Mouse (Mus musculus) ES-E14 (cell line): ENCODE results near the gene Foxj2. TPM values are rescaled to one million over a fixed set of nuclear protein-coding genes. Genes with fewer than 3 reads are reported as not detected.

Experiments
- DNase-seq: peaks from one replicate; pipeline ENCODE4 v3.0.0-alpha.2; 2013; ENCODE audit warnings: low read depth, low spot score
- H3K27ac ChIP-seq: 2 replicates; pipeline ENCODE4 v1.5.1; 2012; ENCODE audit warnings: low read depth, mild to moderate bottlenecking, low read length, moderate library complexity, mixed read lengths; ENCODE audit not compliant: poor library complexity, insufficient read depth, severe bottlenecking
- H3K36me3 ChIP-seq: 2 replicates; pipeline ENCODE4 v1.6.1; 2012; ENCODE audit warnings: mild to moderate bottlenecking, low read length, moderate library complexity, mixed read lengths; ENCODE audit not compliant: control insufficient read depth, poor library complexity, insufficient read depth, severe bottlenecking
- H3K4me1 ChIP-seq, 2 experiments: fragments of 150-350 bp in 1 of 2; sonication (generic) in 1 of 2; 2 replicates each; pipeline ENCODE4 v1.6.1; 2012; ENCODE audit warnings: low read length in 2 of 2, mild to moderate bottlenecking in 1 of 2, mixed read lengths in 1 of 2; ENCODE audit not compliant: control insufficient read depth in 2 of 2, insufficient read depth in 2 of 2, poor library complexity in 1 of 2
- H3K4me3 ChIP-seq, 2 experiments: fragments of 150-350 bp in 1 of 2; sonication (generic) in 1 of 2; 2 replicates each; pipeline ENCODE4 v1.5.1; 2012; ENCODE audit warnings: low read length in 2 of 2, low read depth in 1 of 2, mild to moderate bottlenecking in 1 of 2, mixed read lengths in 1 of 2; ENCODE audit not compliant: insufficient read depth in 1 of 2, poor library complexity in 1 of 2, severe bottlenecking in 1 of 2
- H3K9ac ChIP-seq: 2 replicates; pipeline ENCODE4 v1.6.1; 2012; ENCODE audit warnings: low read depth, mild to moderate bottlenecking, low read length, mixed read lengths; ENCODE audit not compliant: poor library complexity, insufficient read depth, severe bottlenecking
- H3K9me3 ChIP-seq: fragments of 150-350 bp; sonication (generic); 2 replicates; pipeline ENCODE4 v1.6.1; 2012; ENCODE audit warnings: low read depth, mild to moderate bottlenecking, low read length; ENCODE audit not compliant: control insufficient read depth, insufficient read depth
- CHD2 ChIP-seq: IDR thresholded peaks from 2 replicates; pipeline ENCODE4 v1.6.1; 2014; ENCODE audit warnings: mild to moderate bottlenecking, low read depth, low read length, inconsistent platforms
- HCFC1 ChIP-seq: IDR thresholded peaks from 2 replicates; pipeline ENCODE4 v1.6.1; 2012; ENCODE audit warnings: low read length, inconsistent platforms, borderline replicate concordance; ENCODE audit not compliant: insufficient read depth
- MAFK ChIP-seq: IDR thresholded peaks from 2 replicates; pipeline ENCODE4 v1.6.1; 2014; ENCODE audit warnings: mild to moderate bottlenecking, low read depth, low read length, inconsistent platforms; ENCODE audit not compliant: insufficient read depth
- ZC3H11A ChIP-seq: IDR thresholded peaks from 2 replicates; pipeline ENCODE4 v1.6.1; 2012; ENCODE audit warnings: low read depth, mild to moderate bottlenecking, inconsistent platforms, low read length, borderline replicate concordance
- ZNF384 ChIP-seq: IDR thresholded peaks from 2 replicates; pipeline ENCODE4 v1.6.1; 2012; ENCODE audit warnings: low read depth, low read length, inconsistent platforms
- in situ Hi-C, 2 experiments: fragments of 600-800 bp; cut with MboI; formaldehyde crosslinking; loops; one replicate each; pipeline ENCODE4 v1.15.1; 2025; ENCODE audit warnings: low sequenced_read_pairs in 2 of 2, inconsistent platforms in 1 of 2; ENCODE audit not compliant: unreplicated experiment in 2 of 2
- total RNA-seq: library from RNA; depleted of rRNA; stranded (reverse); fragments of 300-350 nt; gene quantifications from 2 replicates; pipeline ENCODE4 v1.2.3, GENCODE M21; 2012

Gene Foxj2
- total RNA-seq, 1 experiment, result 1.7 TPM

GRCm38 (mm10) chr6:122879781-122880505 is 60.2 kb downstream of the Foxj2 start:
- Histone ChIP-seq H3K9me3 (no peaks in the 10 kb centered on the region), H3K36me3 (peaks cover 43% of the 10 kb centered on the region), H3K9ac (no peak overlapping the region), H3K4me1 (peaks cover 0 to 2% of the 10 kb centered on the region in 2 experiments; a peak in 1 of 4 replicates), H3K27ac (no peak overlapping the region), H3K4me3 (no peak overlapping the region)
- in situ Hi-C loops, result no loop called here
- TF ChIP-seq ZNF384 (no peak), ZC3H11A (no peak), CHD2 (no peak), MAFK (no peak), HCFC1 (no peak)
- no peak for DNase-seq

- Histone ChIP-seq H3K27ac (no peak overlapping the region), H3K9me3 (no peaks in the 10 kb centered on the region), H3K9ac (no peak overlapping the region), H3K4me3 (no peak overlapping the region), H3K4me1 (peaks cover 0 to 2% of the 10 kb centered on the region in 2 experiments; a peak in 1 of 4 replicates), H3K36me3 (peaks cover 47% of the 10 kb centered on the region)
- DNase-seq, result no peak
- TF ChIP-seq CHD2 (no peak), ZNF384 (no peak), MAFK (no peak), HCFC1 (no peak), ZC3H11A (no peak)
- in situ Hi-C loops, result no loop called here
Measured at GRCm38 (mm10) chr6:122881287-122881686, 61.6 kb downstream of the Foxj2 start.

- H3K36me3 ChIP-seq, result peaks cover 54% of the 10 kb centered on the region
- in situ Hi-C loops, result no loop called here
Measured at GRCm38 (mm10) chr6:122883603-122884002, 63.9 kb downstream of the Foxj2 start.

GRCm38 (mm10) chr6:122889599-122889998 is 69.9 kb downstream of the Foxj2 start:
- Histone ChIP-seq H3K9ac (no peak overlapping the region), H3K4me3 (no peak overlapping the region), H3K36me3 (peaks cover 17% of the 10 kb centered on the region), H3K4me1 (peaks cover 0 to 2% of the 10 kb centered on the region in 2 experiments; a peak in 1 of 4 replicates), H3K27ac (no peak overlapping the region), H3K9me3 (no peaks in the 10 kb centered on the region)
- in situ Hi-C loops, result no loop called here
- DNase-seq, result no peak
- TF ChIP-seq ZC3H11A, result no peak
- TF ChIP-seq CHD2, result no peak

More at GRCm38 (mm10) chr6:122883603-122884002, 63.9 kb downstream of the Foxj2 start:
- Histone ChIP-seq H3K4me3 (no peak overlapping the region), H3K9ac (no peak overlapping the region), H3K27ac (no peak overlapping the region), H3K9me3 (no peaks in the 10 kb centered on the region), H3K4me1 (peaks cover 0 to 2% of the 10 kb centered on the region in 2 experiments; a peak in 1 of 4 replicates)
- DNase-seq, result no peak
- TF ChIP-seq MAFK, result no peak
- TF ChIP-seq CHD2, result no peak
- TF ChIP-seq ZC3H11A, result no peak
- no peak for TF ChIP-seq ZNF384
- no peak for TF ChIP-seq HCFC1
